Mouse (Mus musculus) B cell, adult (primary cell): Measurements from ENCODE around the gene Vpreb2. TPM values are rescaled to one million over a fixed set of nuclear protein-coding genes. Genes with fewer than 3 reads are reported as not detected.

Experiments used
- total RNA-seq: library from RNA; stranded (reverse); gene quantifications from 4 replicates; pipeline ENCODE4 v1.2.4, GENCODE M21; 2023; ENCODE audit not compliant: inconsistent age

The Vpreb2 gene
- total RNA-seq = not detected in 4 replicates

GRCm38 (mm10) chr16:17980128-17980527, at the start of gene Vpreb2:
Gene Vpreb2 (plus strand): TSS chr16:17980428.

Other genes starting within 250 kb of the Vpreb2 start
- 126 to 138 TPM (median 127 TPM) in 4 replicates for gene Med15, start 247.5 kb upstream of the Vpreb2 start, total RNA-seq
- 10.9 to 21.7 TPM (median 12.8 TPM) in 4 replicates for gene Klhl22, start 220.8 kb upstream of the Vpreb2 start, total RNA-seq
- 0.24 to 0.26 TPM (median 0.24 TPM) in 3 of 4 replicates, not detected in the other for gene Scarf2, start 183.1 kb upstream of the Vpreb2 start, total RNA-seq
- not detected in 4 replicates for gene B830017H08Rik, start 147.3 kb upstream of the Vpreb2 start, total RNA-seq
- 13.5 to 20.7 TPM (median 15.1 TPM) in 4 replicates for gene Car15, start 142.1 kb upstream of the Vpreb2 start, total RNA-seq
- gene Gm20518, start 88.8 kb upstream of the Vpreb2 start, total RNA-seq = 2.6 to 3.5 TPM (median 2.9 TPM) in 4 replicates
- not detected in 4 replicates for gene Tssk1, start 86.2 kb upstream of the Vpreb2 start, total RNA-seq
- 64.1 to 71.8 TPM (median 67.0 TPM) in 4 replicates for gene Dgcr2, start 81.9 kb upstream of the Vpreb2 start, total RNA-seq
- gene Tssk2, start 81.8 kb upstream of the Vpreb2 start, total RNA-seq = not detected in 4 replicates
- 56.0 to 63.9 TPM (median 58.8 TPM) in 4 replicates for gene Ess2, start 69.1 kb upstream of the Vpreb2 start, total RNA-seq
- gene Gsc2, start 65.4 kb upstream of the Vpreb2 start, total RNA-seq = not detected in 4 replicates
- 24.4 to 32.4 TPM (median 27.8 TPM) in 4 replicates for gene Slc25a1, start 52.2 kb upstream of the Vpreb2 start, total RNA-seq
- 19.0 to 24.7 TPM (median 23.8 TPM) in 4 replicates for gene Dgcr6, start 72.4 kb downstream of the Vpreb2 start, total RNA-seq
- gene Prodh, start 109.8 kb downstream of the Vpreb2 start, total RNA-seq = 8.5 to 13.7 TPM (median 10.6 TPM) in 4 replicates
- 0.29 TPM in 1 of 4 replicates, not detected in the others for gene Rtn4r, start 147.2 kb downstream of the Vpreb2 start, total RNA-seq
- gene Ccdc188, start 237.5 kb downstream of the Vpreb2 start, total RNA-seq = not detected in 4 replicates